12 mouse cellular contexts compared by ENCODE assay signal in the genomic region with DNA sequence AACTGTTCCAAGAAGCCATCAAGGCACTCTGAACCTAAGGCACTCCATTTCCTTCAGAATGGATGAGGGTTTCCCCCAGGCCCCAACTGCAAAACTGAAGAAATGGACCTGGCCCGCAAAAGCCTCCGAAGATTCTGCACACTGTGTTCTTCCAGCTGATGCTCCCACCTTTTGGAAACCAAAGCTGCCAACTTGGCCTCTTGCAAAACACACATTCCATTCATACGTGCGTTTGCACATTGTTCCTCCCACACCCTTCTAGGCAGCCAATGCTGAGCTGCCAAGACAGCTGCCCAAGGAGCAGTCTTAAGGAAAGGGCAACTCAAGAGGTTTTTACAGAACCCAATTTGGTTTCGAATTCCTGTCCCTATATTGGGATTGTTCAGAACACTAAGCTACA. TPM values are rescaled to one million over a fixed set of nuclear protein-coding genes. Genes with fewer than 3 reads are reported as not detected.
DNase-seq lines count a peak whose midpoint lies in the region; ATAC-seq and TF ChIP-seq lines count a peak whose summit lies in the region.
"Had no signal": no experiment of that assay in that cellular context is flagged by ENCODE, and none has a peak within 500 bp of the region (broad histone marks: within the 10 kb centered on the region; RNA-seq: fewer than 3 reads in every experiment).

No protein-coding gene starts in this region.

- H3K4me3 ChIP-seq in liver, adult 2 months (ENCODE audit: insufficient read depth, low read depth, low read length): no peak overlapping the region
- no peak overlapping the region for H3K4me3 ChIP-seq in liver, embryonic 12.5 days
- H3K4me3 ChIP-seq in stomach, postnatal 0 days (ENCODE audit: low read depth, low read length): no peak overlapping the region
- no peak overlapping the region for H3K4me3 ChIP-seq in neural tube, embryonic 15.5 days (replicated peaks)
- H3K4me3 ChIP-seq in hindbrain, embryonic 11.5 days (ENCODE audit: low read depth, low read length): no peak overlapping the region
- H3K4me3 ChIP-seq: forebrain, embryonic 10.5 days; stomach, embryonic 15.5 days had no signal

- TF ChIP-seq POLR2A in liver, adult 2 months (IDR thresholded peaks at IDR 0.05; ENCODE audit: extremely low read depth, insufficient read depth, low read length): no peak

- H3K79me2 ChIP-seq in liver, adult 2 months (ENCODE audit: control insufficient read depth, insufficient read depth, low read length): no peaks in the 10 kb centered on the region

- no peaks in the 10 kb centered on the region for H3K27me3 ChIP-seq in liver, adult 2 months (ENCODE audit: control insufficient read depth, insufficient read depth, low read length)
- H3K27me3 ChIP-seq in liver, embryonic 12.5 days (replicated peaks): no peaks in the 10 kb centered on the region
- no peaks in the 10 kb centered on the region for H3K27me3 ChIP-seq in stomach, postnatal 0 days (ENCODE audit: control insufficient read depth, insufficient read depth, low read length)
- H3K27me3 ChIP-seq in neural tube, embryonic 15.5 days (replicated peaks): no peaks in the 10 kb centered on the region
- no peaks in the 10 kb centered on the region for H3K27me3 ChIP-seq in hindbrain, embryonic 11.5 days (ENCODE audit: control insufficient read depth, insufficient read depth, low read length)
- H3K27me3 ChIP-seq: stomach, embryonic 15.5 days had no signal

- no peak overlapping the region for H3K4me2 ChIP-seq in liver, embryonic 12.5 days
- H3K4me2 ChIP-seq in stomach, postnatal 0 days (replicated peaks; ENCODE audit: low read depth): no peak overlapping the region
- no peak overlapping the region for H3K4me2 ChIP-seq in neural tube, embryonic 15.5 days
- no peak overlapping the region for H3K4me2 ChIP-seq in hindbrain, embryonic 11.5 days (replicated peaks; ENCODE audit: low read depth, low read length)
- H3K4me2 ChIP-seq: stomach, embryonic 15.5 days had no signal

- no peak overlapping the region for H3K27ac ChIP-seq in liver, adult 2 months (replicated peaks; ENCODE audit: insufficient read depth, low read depth, low read length)
- no peak overlapping the region for H3K27ac ChIP-seq in liver, embryonic 12.5 days
- peak overlapping the region; percentile 14; the same call in 1 of the 2 replicates for H3K27ac ChIP-seq in stomach, postnatal 0 days (replicated peaks)
- H3K27ac ChIP-seq in neural tube, embryonic 15.5 days (replicated peaks): no peak overlapping the region
- H3K27ac ChIP-seq in hindbrain, embryonic 11.5 days (ENCODE audit: low read depth, low read length): no peak overlapping the region
- H3K27ac ChIP-seq: forebrain, embryonic 10.5 days; stomach, embryonic 15.5 days had no signal

- DNase-seq in liver, adult 2 months (ENCODE audit: extremely low read depth, low read depth, low spot score): peak; percentile 63
- peak; percentile 96 for DNase-seq in fat pad, adult 2 months (ENCODE audit: extremely low read depth, low read depth, low spot score)
- peak; percentile 59 for DNase-seq in kidney, postnatal 14 days
- DNase-seq in stomach, postnatal 0 days (ENCODE audit: low spot score): peak; percentile 51
- DNase-seq in spleen, adult 18-20 months: no peak
- DNase-seq in hindbrain, embryonic 11.5 days (ENCODE audit: low spot score): no peak
- DNase-seq: cerebellum, adult 11 months had no signal

- WGBS in liver, adult 2 months: 32% methylated on average over 5 of the region's 5 CpGs
- WGBS in liver, embryonic 12.5 days (ENCODE audit: insufficient replicate concordance): 80% methylated on average over 5 of the region's 5 CpGs
- 47% methylated on average over 5 of the region's 5 CpGs for WGBS in stomach, postnatal 0 days
- WGBS in neural tube, embryonic 15.5 days: 88% methylated on average over 5 of the region's 5 CpGs
- 87% methylated on average over 5 of the region's 5 CpGs for WGBS in hindbrain, embryonic 11.5 days

- H3K9me3 ChIP-seq in liver, embryonic 12.5 days (replicated peaks): no peaks in the 10 kb centered on the region
- H3K9me3 ChIP-seq in stomach, postnatal 0 days (ENCODE audit: control insufficient read depth, low read length): no peaks in the 10 kb centered on the region
- H3K9me3 ChIP-seq in neural tube, embryonic 15.5 days (replicated peaks): no peaks in the 10 kb centered on the region
- no peaks in the 10 kb centered on the region for H3K9me3 ChIP-seq in hindbrain, embryonic 11.5 days (ENCODE audit: control insufficient read depth, low read length)
- H3K9me3 ChIP-seq: forebrain, embryonic 10.5 days; stomach, embryonic 15.5 days had no signal

- no peak for ATAC-seq in liver, embryonic 12.5 days
- ATAC-seq in stomach, postnatal 0 days (ENCODE audit: low FRiP score, low TSS enrichment): peak; percentile 53; the same call in 1 of the 2 replicates
- ATAC-seq in neural tube, embryonic 15.5 days (ENCODE audit: low FRiP score): no peak
- ATAC-seq in hindbrain, embryonic 11.5 days (ENCODE audit: low FRiP score): no peak
- ATAC-seq: intestine, embryonic 16.5 days had no signal

- H3K4me1 ChIP-seq in liver, adult 2 months (ENCODE audit: control insufficient read depth, insufficient read depth, low read length): peaks cover 7% of the 10 kb centered on the region; the same call in 1 of the 2 replicates
- peaks cover 13% of the 10 kb centered on the region for H3K4me1 ChIP-seq in liver, embryonic 12.5 days
- H3K4me1 ChIP-seq in stomach, postnatal 0 days (replicated peaks; ENCODE audit: control insufficient read depth, insufficient read depth): no peaks in the 10 kb centered on the region
- no peaks in the 10 kb centered on the region for H3K4me1 ChIP-seq in neural tube, embryonic 15.5 days
- H3K4me1 ChIP-seq in hindbrain, embryonic 11.5 days (replicated peaks; ENCODE audit: control insufficient read depth, insufficient read depth, low read length): no peaks in the 10 kb centered on the region
- H3K4me1 ChIP-seq: forebrain, embryonic 10.5 days; stomach, embryonic 15.5 days had no signal

- peaks cover 2% of the 10 kb centered on the region; the same call in 1 of the 2 replicates for H3K36me3 ChIP-seq in liver, adult 2 months (ENCODE audit: control insufficient read depth, insufficient read depth, low read length)
- peaks cover 42% of the 10 kb centered on the region for H3K36me3 ChIP-seq in liver, embryonic 12.5 days
- H3K36me3 ChIP-seq in stomach, postnatal 0 days (ENCODE audit: control insufficient read depth, insufficient read depth, low read length): no peaks in the 10 kb centered on the region
- no peaks in the 10 kb centered on the region for H3K36me3 ChIP-seq in neural tube, embryonic 15.5 days
- H3K36me3 ChIP-seq in hindbrain, embryonic 11.5 days (ENCODE audit: control insufficient read depth, insufficient read depth, low read length): no peaks in the 10 kb centered on the region

- TF ChIP-seq CTCF in liver, adult 2 months (IDR thresholded peaks at IDR 0.05; ENCODE audit: low read depth, low read length): no peak
- TF ChIP-seq CTCF in stomach, postnatal 0 days (IDR thresholded peaks at IDR 0.05; ENCODE audit: low read depth): no peak

- no peak overlapping the region for H3K9ac ChIP-seq in liver, adult 2 months (ENCODE audit: low read depth, low read length)
- H3K9ac ChIP-seq in liver, embryonic 12.5 days: no peak overlapping the region
- no peak overlapping the region for H3K9ac ChIP-seq in stomach, postnatal 0 days (ENCODE audit: low read length)
- no peak overlapping the region for H3K9ac ChIP-seq in neural tube, embryonic 15.5 days (replicated peaks)
- H3K9ac ChIP-seq in hindbrain, embryonic 11.5 days (ENCODE audit: low read depth, low read length): no peak overlapping the region
- H3K9ac ChIP-seq: stomach, embryonic 15.5 days had no signal

- no peak for TF ChIP-seq EP300 in stomach, postnatal 0 days (optimal IDR thresholded peaks at IDR 0.05)

RNA-seq across cellular contexts. Expression of a gene that starts 44.9 kb away (rescaled TPM):
- 4.6 and 6.2 TPM in 2 replicates for total RNA-seq in liver, adult 2 months (2014; rRNA removed)
- polyA plus RNA-seq in liver, adult 2 months (2012; rRNA removed): 0.95 and 1.2 TPM in 2 replicates
- polyA plus RNA-seq in liver, embryonic 12.5 days (2016; fragmentation: Nextera tagmentation; extraction: Ambion mirVana): 4.3 and 4.6 TPM in 2 replicates
- polyA plus RNA-seq in stomach, postnatal 0 days (2015; fragmentation: Nextera tagmentation; extraction: Ambion mirVana): 10.7 and 11.2 TPM in 2 replicates
- 16.7 and 17.9 TPM in 2 replicates for polyA plus RNA-seq in neural tube, embryonic 15.5 days (2015; fragmentation: Nextera tagmentation; extraction: Ambion mirVana)
- polyA plus RNA-seq in hindbrain, embryonic 11.5 days (2014; fragmentation: Nextera tagmentation; extraction: Ambion mirVana): 16.1 and 16.7 TPM in 2 replicates

RNA-seq across cellular contexts. Expression of a gene that starts 45.4 kb away (rescaled TPM):
- 5.3 and 5.6 TPM in 2 replicates for total RNA-seq in liver, adult 2 months (2014; rRNA removed)
- 3.2 and 5.7 TPM in 2 replicates for polyA plus RNA-seq in liver, adult 2 months (2012; rRNA removed)
- polyA plus RNA-seq in liver, embryonic 12.5 days (2016; fragmentation: Nextera tagmentation; extraction: Ambion mirVana): 3.1 and 3.5 TPM in 2 replicates
- 11.5 and 12.1 TPM in 2 replicates for polyA plus RNA-seq in stomach, postnatal 0 days (2015; fragmentation: Nextera tagmentation; extraction: Ambion mirVana)
- 15.8 and 18.1 TPM in 2 replicates for polyA plus RNA-seq in neural tube, embryonic 15.5 days (2015; fragmentation: Nextera tagmentation; extraction: Ambion mirVana)
- 10.0 and 11.8 TPM in 2 replicates for polyA plus RNA-seq in hindbrain, embryonic 11.5 days (2014; fragmentation: Nextera tagmentation; extraction: Ambion mirVana)

RNA-seq across cellular contexts. Expression of a gene that starts 56.9 kb away (rescaled TPM):
- total RNA-seq in liver, adult 2 months (2014; rRNA removed): 3.6 and 4.5 TPM in 2 replicates
- 0.61 and 0.80 TPM in 2 replicates for polyA plus RNA-seq in liver, adult 2 months (2012; rRNA removed)
- polyA plus RNA-seq in liver, embryonic 12.5 days (2016; fragmentation: Nextera tagmentation; extraction: Ambion mirVana): 16.6 and 16.9 TPM in 2 replicates
- 6.2 and 6.3 TPM in 2 replicates for polyA plus RNA-seq in stomach, postnatal 0 days (2015; fragmentation: Nextera tagmentation; extraction: Ambion mirVana)
- polyA plus RNA-seq in neural tube, embryonic 15.5 days (2015; fragmentation: Nextera tagmentation; extraction: Ambion mirVana): 15.3 and 16.2 TPM in 2 replicates
- 33.5 and 37.3 TPM in 2 replicates for polyA plus RNA-seq in hindbrain, embryonic 11.5 days (2014; fragmentation: Nextera tagmentation; extraction: Ambion mirVana)

RNA-seq across cellular contexts. Expression of a gene that starts 56.9 kb away (rescaled TPM):
- total RNA-seq in liver, adult 2 months (2014; rRNA removed): 4.8 and 5.4 TPM in 2 replicates
- polyA plus RNA-seq in liver, adult 2 months (2012; rRNA removed): 1.0 and 1.9 TPM in 2 replicates
- 13.6 and 14.0 TPM in 2 replicates for polyA plus RNA-seq in liver, embryonic 12.5 days (2016; fragmentation: Nextera tagmentation; extraction: Ambion mirVana)
- 4.4 and 4.8 TPM in 2 replicates for polyA plus RNA-seq in stomach, postnatal 0 days (2015; fragmentation: Nextera tagmentation; extraction: Ambion mirVana)
- 6.0 and 15.7 TPM in 2 replicates for polyA plus RNA-seq in neural tube, embryonic 15.5 days (2015; fragmentation: Nextera tagmentation; extraction: Ambion mirVana)
- 24.0 and 27.4 TPM in 2 replicates for polyA plus RNA-seq in hindbrain, embryonic 11.5 days (2014; fragmentation: Nextera tagmentation; extraction: Ambion mirVana)

Comparison
In these comparisons a context has a peak if more than half of its experiments do, and no peak if none do; other contexts are left out.
1. DNase-seq: peak in liver, adult 2 months (single experiment), fat pad, adult 2 months (single experiment), kidney, postnatal 14 days (single experiment) and stomach, postnatal 0 days (single experiment); none in spleen, adult 18-20 months (0 of 2) and hindbrain, embryonic 11.5 days (single experiment).